Mouse (Mus musculus) kidney, adult 2 months (tissue): ENCODE measurements around the gene Slc25a18. TPM values are rescaled to one million over a fixed set of nuclear protein-coding genes. Genes with fewer than 3 reads are reported as not detected.

Source experiments
- DNase-seq: peaks from one replicate; pipeline ENCODE4 v3.0.0; 2021
- H3K27ac ChIP-seq: fragments of 200-500 bp; 2 replicates; pipeline ENCODE4 v1.5.1; 2012; ENCODE audit warnings: low read depth, low read length, control low read depth, inconsistent platforms; ENCODE audit not compliant: insufficient read depth
- H3K27me3 ChIP-seq: fragments of 200-500 bp; replicated peaks from 2 replicates; pipeline ENCODE4 v1.6.1; 2012; ENCODE audit warnings: mild to moderate bottlenecking, moderate library complexity, low read length, inconsistent platforms; ENCODE audit not compliant: control insufficient read depth, insufficient read depth
- H3K36me3 ChIP-seq: fragments of 200-500 bp; 2 replicates; pipeline ENCODE4 v1.6.1; 2012; ENCODE audit warnings: mild to moderate bottlenecking, moderate library complexity, low read length, inconsistent platforms; ENCODE audit not compliant: control insufficient read depth, insufficient read depth
- H3K4me1 ChIP-seq: fragments of 200-500 bp; 2 replicates; pipeline ENCODE4 v1.6.1; 2011; ENCODE audit warnings: low read length; ENCODE audit not compliant: control insufficient read depth, insufficient read depth
- H3K4me3 ChIP-seq: fragments of 200-500 bp; 2 replicates; pipeline ENCODE4 v1.5.1; 2011; ENCODE audit warnings: mild to moderate bottlenecking, low read depth, low read length, control low read depth; ENCODE audit not compliant: insufficient read depth
- CTCF ChIP-seq: fragments of 200-500 bp; conservative IDR thresholded peaks from 2 replicates; pipeline ENCODE4 v1.5.1; 2011; ENCODE audit warnings: low read depth, mild to moderate bottlenecking, control low read depth, low read length, moderate library complexity, mixed read lengths; ENCODE audit not compliant: insufficient read depth, insufficient read length
- POLR2A ChIP-seq: fragments of 200-500 bp; IDR thresholded peaks from one replicate; pipeline ENCODE4 v1.6.1; 2011; ENCODE audit warnings: low read depth, low read length, control low read depth
- WGBS: fragments of 180-500 bp; shearing (Covaris S2); methylation state at CpG from one replicate; pipeline ENCODE4 v1.1.7; 2018; 5-methylcytosine and 5-hydroxymethylcytosine counted together
- polyA plus RNA-seq: library from polyadenylated mRNA; depleted of rRNA; stranded (reverse); fragments of >200 nt; gene quantifications from 2 replicates; pipeline ENCODE4 v1.2.3, GENCODE M21; 2012

The Slc25a18 gene
- polyA plus RNA-seq, 1 experiment, result 0.03 TPM

DNA sequence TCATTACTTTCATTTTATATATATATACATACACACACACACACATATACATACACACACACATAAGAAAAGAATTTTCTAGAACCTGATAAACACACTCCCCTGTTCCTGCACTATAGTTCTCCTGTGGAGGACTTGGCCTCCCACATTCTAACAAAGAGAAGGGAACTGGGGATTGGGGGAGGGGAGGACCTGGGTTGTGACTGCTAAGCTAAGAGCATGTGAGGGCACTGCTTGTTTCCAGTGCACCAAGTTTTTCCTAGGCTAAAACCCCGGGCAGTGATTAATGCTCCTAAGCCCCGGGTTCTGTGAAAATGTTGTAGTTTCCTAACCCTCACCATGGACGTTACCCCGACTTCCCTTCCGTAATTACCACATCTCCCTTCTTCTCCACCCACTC, 46.8 kb downstream of the Slc25a18 start:
- Histone ChIP-seq H3K4me1 (no peaks in the 10 kb centered on the region), H3K4me3 (no peak overlapping the region), H3K27me3 (no peaks in the 10 kb centered on the region), H3K36me3 (peaks cover 7% of the 10 kb centered on the region), H3K27ac (peak overlapping the region; percentile 80; the same call in 1 of the 2 replicates)
- TF ChIP-seq CTCF, result no peak
- no peak for TF ChIP-seq POLR2A
- 54% methylated on average over 5 of the region's 5 CpGs for WGBS
- DNase-seq, result peak; percentile 48

DNA sequence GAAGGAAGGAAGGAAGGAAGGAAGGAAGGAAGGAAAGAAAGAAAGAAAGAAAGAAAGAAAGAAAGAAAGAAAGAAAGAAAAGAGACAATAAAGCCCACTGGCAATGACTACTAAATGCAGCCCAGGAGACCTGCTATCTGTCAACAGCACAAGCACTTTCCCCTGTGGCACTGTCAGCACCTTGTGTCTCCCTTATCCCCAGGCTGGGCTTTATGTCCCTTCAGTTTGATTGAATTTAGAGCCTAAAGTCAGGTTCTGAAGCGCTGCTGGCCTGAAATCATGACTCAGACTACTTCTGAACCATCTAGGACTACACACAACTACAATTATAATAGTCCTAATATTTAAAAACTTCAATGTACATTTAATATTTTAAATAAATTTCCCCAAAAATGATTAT, 47.6 kb downstream of the Slc25a18 start:
- Histone ChIP-seq H3K4me1 (no peaks in the 10 kb centered on the region), H3K36me3 (peaks cover 7% of the 10 kb centered on the region), H3K27me3 (no peaks in the 10 kb centered on the region), H3K4me3 (peak overlapping the region; percentile 18; the same call in 1 of the 2 replicates), H3K27ac (no peak overlapping the region)
- TF ChIP-seq POLR2A, result no peak
- no peak for TF ChIP-seq CTCF
- no peak for DNase-seq
- 89% methylated on average over 1 of the region's 1 CpGs for WGBS

DNA sequence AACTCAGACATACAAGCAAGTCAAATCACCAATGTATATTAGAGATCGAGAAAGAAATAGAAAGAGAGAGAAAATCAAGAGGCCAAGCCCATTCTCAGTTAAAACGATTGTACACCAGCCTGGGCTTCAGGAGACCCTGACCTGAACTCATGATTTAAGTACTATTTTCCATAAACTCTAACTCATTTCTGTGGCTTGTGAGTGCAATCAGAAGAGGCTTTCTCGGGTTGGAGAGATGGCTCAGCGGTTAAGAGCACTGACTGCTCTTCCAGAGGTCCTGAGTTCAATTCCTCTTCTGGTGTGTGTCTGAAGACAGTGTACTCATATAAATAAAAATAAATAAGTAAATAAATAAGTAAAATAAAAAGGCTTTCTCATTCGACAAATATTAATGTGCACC, 48.3 kb downstream of the Slc25a18 start:
- no peaks in the 10 kb centered on the region for H3K4me1 ChIP-seq
- H3K27ac ChIP-seq, result no peak overlapping the region
- TF ChIP-seq CTCF (no peak), POLR2A (no peak)
- no peak for DNase-seq
- no peaks in the 10 kb centered on the region for H3K27me3 ChIP-seq
- peak overlapping the region; percentile 72 for H3K4me3 ChIP-seq
- peaks cover 7% of the 10 kb centered on the region for H3K36me3 ChIP-seq
- WGBS, result 22% methylated on average over 5 of the region's 5 CpGs

DNA sequence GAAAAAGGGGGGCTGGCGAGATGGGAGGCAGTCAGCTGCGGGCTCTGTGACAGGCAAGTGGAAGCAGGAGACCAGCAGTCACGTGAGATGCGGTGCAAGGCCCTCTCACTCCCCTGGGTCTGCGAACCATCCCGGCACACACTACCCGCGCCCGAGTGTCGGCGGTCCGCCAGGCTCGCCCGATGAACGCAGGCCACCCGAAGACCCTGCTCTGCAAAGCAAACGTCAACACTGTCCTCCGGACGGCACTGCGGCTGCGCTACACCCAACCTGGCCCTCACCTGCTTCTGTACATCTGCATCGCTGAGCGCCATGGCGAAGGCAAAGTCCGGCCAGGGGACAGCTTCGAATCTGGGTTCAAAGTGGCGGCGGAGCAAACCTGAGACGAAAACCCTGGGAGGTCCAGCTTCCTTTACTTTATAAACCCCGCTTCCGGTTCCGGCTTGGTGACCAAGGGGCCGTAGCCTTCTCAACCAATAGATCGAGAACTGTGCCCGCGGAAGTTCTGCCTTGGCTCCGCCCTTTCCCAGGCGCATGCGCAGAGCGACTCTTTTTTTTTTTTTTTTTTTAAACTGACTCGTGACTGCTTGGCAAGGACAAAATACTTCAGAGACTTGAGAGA, 49.0 kb downstream of the Slc25a18 start, which contains the start of gene Atp6v1e1:
Atp6v1e1 (minus strand) TSS at position 487 of the 622 bp plus-strand sequence.
- H3K27ac ChIP-seq, result peak within 1 kb of the TSS; percentile 95
- DNase-seq, result peak; percentile 98
- peaks cover 4% of the 10 kb centered on the region for H3K36me3 ChIP-seq
- TF ChIP-seq CTCF, result no peak
- TF ChIP-seq POLR2A, result peak; percentile 83
- WGBS, result under 1% methylated on average over 41 of the region's 41 CpGs
- no peaks in the 10 kb centered on the region for H3K4me1 ChIP-seq
- peak within 1 kb of the TSS; percentile 72 for H3K4me3 ChIP-seq
- no peaks in the 10 kb centered on the region for H3K27me3 ChIP-seq

DNA sequence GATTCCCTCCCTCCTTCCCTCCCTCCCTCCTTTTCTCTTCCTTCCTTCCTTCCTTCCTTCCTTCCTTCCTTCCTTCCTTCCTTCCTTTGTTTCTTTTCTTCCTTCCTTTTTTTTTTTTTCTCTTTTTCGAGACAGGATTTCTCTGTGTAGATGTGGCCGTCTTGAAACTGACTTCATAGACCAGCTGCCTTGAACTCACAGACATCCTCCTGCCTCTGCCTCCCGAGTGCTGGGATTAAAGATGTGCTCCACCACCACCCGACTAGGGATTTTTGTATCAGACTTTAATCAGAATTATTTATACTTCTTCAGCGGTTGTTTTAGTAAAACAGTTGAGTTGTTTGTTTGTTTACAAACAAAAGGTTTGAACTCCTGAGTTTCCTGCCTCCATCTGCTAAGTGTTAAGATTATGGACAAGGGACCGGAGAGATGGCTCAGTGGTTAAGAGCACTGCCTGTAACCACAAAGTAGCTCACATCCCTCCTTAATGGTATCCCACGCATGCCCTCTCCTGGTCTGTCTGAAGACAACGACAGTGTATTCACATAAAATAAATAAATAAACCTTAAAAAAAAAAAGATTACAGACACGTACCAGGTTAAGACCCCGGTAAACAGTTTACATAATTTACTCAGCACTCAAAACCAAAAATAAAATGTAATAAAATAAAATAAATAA, 49.7 kb downstream of the Slc25a18 start:
- peaks cover under 1% of the 10 kb centered on the region; the same call in 1 of the 2 replicates for H3K36me3 ChIP-seq
- H3K27ac ChIP-seq, result peak overlapping the region; percentile 84
- DNase-seq, result peak; percentile 52
- H3K4me3 ChIP-seq, result no peak overlapping the region
- no peaks in the 10 kb centered on the region for H3K27me3 ChIP-seq
- no peaks in the 10 kb centered on the region for H3K4me1 ChIP-seq
- TF ChIP-seq POLR2A (no peak), CTCF (peak; percentile 19; the same call in 1 of the 2 replicates)
- 52% methylated on average over 10 of the region's 10 CpGs for WGBS

DNA sequence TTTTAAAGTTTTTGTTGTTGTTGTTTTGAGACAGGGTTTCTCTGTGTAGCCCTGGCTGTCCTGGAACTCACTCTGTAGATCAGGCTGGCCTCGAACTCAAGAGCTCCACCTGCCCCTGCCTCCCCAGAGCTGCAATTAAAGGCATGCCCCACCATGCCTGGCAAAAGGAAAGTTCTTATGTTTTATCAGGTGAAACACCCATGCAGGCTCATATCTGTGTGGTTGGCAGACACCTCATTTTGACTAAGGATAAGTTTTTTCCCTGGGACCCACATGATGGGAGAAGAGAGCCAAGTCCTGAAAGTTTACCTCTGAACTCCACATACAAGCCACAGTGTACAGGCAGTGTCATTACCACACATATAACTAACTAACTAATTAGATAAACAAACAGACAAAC, 56.7 kb downstream of the Slc25a18 start:
- Histone ChIP-seq H3K36me3 (no peaks in the 10 kb centered on the region), H3K27me3 (no peaks in the 10 kb centered on the region), H3K27ac (no peak overlapping the region), H3K4me1 (no peaks in the 10 kb centered on the region), H3K4me3 (no peak overlapping the region)
- no peak for DNase-seq
- TF ChIP-seq POLR2A (no peak), CTCF (no peak)
- 69% methylated on average over 1 of the region's 1 CpGs for WGBS

DNA sequence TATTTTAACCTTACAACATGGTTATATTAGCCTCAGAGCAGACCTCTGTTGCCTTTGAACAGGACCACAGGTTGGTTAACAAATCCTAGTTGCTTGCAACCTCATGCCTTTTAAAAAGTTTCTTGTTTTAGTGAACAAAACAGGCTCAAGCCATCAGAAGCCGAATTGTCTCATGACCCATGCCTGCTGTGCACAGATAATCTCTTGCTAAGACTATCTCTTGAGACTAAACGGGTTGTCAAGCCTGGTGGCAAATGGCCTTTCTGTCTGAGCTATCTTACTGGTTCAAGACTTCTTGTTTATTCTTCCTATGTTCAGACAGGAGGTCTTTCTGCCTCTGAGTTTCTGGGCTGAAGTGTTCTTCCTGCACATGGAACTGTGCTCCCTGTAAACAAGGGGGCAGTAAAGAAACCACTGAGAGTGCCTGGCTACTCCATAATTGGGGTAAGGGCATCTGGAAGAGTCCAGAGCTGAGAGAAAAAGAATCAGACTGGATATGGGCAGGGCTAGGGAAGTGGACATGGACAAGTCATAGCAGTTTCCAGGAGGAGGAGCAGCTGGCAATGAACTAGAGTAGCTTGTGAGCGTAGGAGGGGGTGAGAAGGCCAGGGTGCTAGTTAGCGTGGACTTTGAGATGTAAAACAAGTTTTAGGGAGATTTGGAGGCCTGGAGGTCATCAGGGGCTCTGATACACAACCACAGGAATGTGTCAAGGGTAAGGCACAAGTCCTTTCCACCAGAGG, 57.7 kb downstream of the Slc25a18 start:
- no peaks in the 10 kb centered on the region for H3K36me3 ChIP-seq
- no peak overlapping the region for H3K27ac ChIP-seq
- no peak for TF ChIP-seq POLR2A
- TF ChIP-seq CTCF, result no peak
- DNase-seq, result no peak
- H3K4me1 ChIP-seq, result no peaks in the 10 kb centered on the region
- WGBS, result 74% methylated on average over 4 of the region's 4 CpGs
- H3K4me3 ChIP-seq, result no peak overlapping the region
- no peaks in the 10 kb centered on the region for H3K27me3 ChIP-seq
